Mouse (Mus musculus) limb, embryonic 12.5 days (tissue): ENCODE results near the gene Kcnj11. TPM values are rescaled to one million over a fixed set of nuclear protein-coding genes. Genes with fewer than 3 reads are reported as not detected.
A peak's percentile ranks its signal among the peaks of the same experiment; 100 is the strongest.

Source experiments
- ATAC-seq: fragments of 200-750 bp; cut with Nextera tagmentation; 2 replicates; pipeline ENCODE4 v1.8.0; 2017; ENCODE audit warnings: low read depth, moderate TSS enrichment; ENCODE audit not compliant: insufficient number of reproducible peaks, insufficient read depth, low FRiP score, low TSS enrichment
- H3K27ac ChIP-seq: fragments of 300-500 bp; sonication (generic); 2 replicates; pipeline ENCODE4 v1.5.1; 2016; ENCODE audit warnings: mild to moderate bottlenecking, moderate library complexity
- H3K27me3 ChIP-seq: fragments of 300-500 bp; sonication (generic); 2 replicates; pipeline ENCODE4 v1.6.1; 2016; ENCODE audit warnings: mild to moderate bottlenecking, moderate library complexity
- H3K36me3 ChIP-seq: fragments of 300-500 bp; sonication (generic); 2 replicates; pipeline ENCODE4 v1.6.1; 2016; ENCODE audit warnings: mild to moderate bottlenecking, moderate library complexity
- H3K4me1 ChIP-seq: fragments of 300-500 bp; sonication (generic); replicated peaks from 2 replicates; pipeline ENCODE4 v1.6.1; 2016
- H3K4me2 ChIP-seq: fragments of 300-500 bp; sonication (generic); 2 replicates; pipeline ENCODE4 v1.6.1; 2016; ENCODE audit warnings: mild to moderate bottlenecking, moderate library complexity
- H3K4me3 ChIP-seq: fragments of 300-500 bp; sonication (generic); replicated peaks from 2 replicates; pipeline ENCODE4 v1.5.1; 2016; ENCODE audit warnings: mild to moderate bottlenecking
- H3K9ac ChIP-seq: fragments of 300-500 bp; sonication (generic); replicated peaks from 2 replicates; pipeline ENCODE4 v1.6.1; 2016; ENCODE audit warnings: mild to moderate bottlenecking, moderate library complexity
- H3K9me3 ChIP-seq: fragments of 300-500 bp; sonication (generic); 2 replicates; pipeline ENCODE4 v1.6.1; 2016; ENCODE audit warnings: mild to moderate bottlenecking, moderate library complexity
- WGBS: fragments of 180-500 bp; shearing (Covaris S2); methylation state at CpG from one replicate; pipeline ENCODE4 v1.1.7; 2016; 5-methylcytosine and 5-hydroxymethylcytosine counted together
- polyA plus RNA-seq: library from polyadenylated mRNA; unstranded; fragments of >200 nt; fragmentation: Nextera tagmentation; extraction: Ambion mirVana; gene quantifications from 2 replicates; pipeline ENCODE4 v1.2.1, GENCODE M21; 2016

Kcnj11 gene
- polyA plus RNA-seq, 1 experiment from 2014 or later, result 0.30 TPM

DNA sequence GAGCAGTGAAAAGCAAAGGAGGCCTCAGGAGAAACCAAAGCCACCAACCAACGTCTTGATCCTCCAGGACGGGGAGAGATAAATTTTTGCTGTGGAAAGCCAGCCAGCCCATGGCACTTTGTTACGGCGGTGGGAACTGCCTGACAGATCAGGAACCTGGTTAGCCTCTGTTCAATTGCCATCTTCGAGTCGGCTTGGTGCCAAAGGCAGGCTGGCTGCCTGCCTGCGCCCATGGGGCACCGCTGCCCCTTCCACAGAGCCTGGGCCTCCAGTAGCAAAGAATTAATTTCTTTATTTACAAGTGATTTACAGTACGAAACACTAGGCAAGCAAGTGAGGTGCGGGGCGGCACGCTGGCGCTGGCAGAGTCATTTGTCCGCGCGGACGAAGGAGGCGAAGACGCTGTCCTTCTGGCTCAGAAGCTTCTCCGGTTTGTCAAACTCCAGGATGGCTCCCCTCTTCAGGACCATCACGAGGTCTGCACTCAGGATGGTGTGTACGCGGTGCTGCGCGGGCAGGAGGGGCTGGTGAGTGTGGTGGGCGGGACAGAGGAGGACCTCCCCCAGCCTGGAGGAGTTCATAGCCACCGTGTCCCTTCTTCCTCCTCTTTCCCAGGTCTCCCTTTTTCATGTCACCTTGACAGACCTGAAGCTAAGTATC is 3.8 kb upstream of the Kcnj11 start:
- ATAC-seq, result no peak
- no peak overlapping the region for H3K4me3 ChIP-seq
- H3K9ac ChIP-seq, result 0 out of 2 replicates have a peak overlapping the region, but pooled peaks have one; percentile 12
- no peak overlapping the region for H3K27ac ChIP-seq
- no peaks in the 10 kb centered on the region for H3K36me3 ChIP-seq
- H3K4me1 ChIP-seq, result no peaks in the 10 kb centered on the region
- H3K9me3 ChIP-seq, result no peaks in the 10 kb centered on the region
- H3K4me2 ChIP-seq, result no peak overlapping the region
- H3K27me3 ChIP-seq, result peaks cover 13% of the 10 kb centered on the region
- 85% methylated on average over 27 of the region's 27 CpGs for WGBS

DNA sequence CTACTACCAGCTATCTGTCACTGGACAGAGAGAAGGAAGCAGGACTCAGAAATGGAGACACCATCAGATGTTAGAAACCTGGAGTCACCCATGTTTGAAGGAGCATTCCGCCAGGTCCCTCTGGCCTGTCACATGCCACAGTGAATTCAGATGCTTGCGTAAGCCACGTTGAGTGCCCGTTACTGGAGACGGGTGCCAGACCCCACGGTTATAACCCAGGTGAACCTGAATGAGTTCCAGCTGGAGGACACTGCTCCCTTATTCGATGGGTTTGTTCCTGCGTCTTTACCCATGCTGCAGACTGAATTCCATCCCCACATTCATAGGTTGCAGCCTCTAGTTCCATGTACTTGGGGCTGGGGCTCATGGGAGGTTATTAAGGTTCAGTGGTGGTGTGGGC is 3.2 kb upstream of the Kcnj11 start:
- no peaks in the 10 kb centered on the region for H3K4me1 ChIP-seq
- H3K9ac ChIP-seq, result no peak overlapping the region
- ATAC-seq, result no peak
- peaks cover 19% of the 10 kb centered on the region for H3K27me3 ChIP-seq
- no peaks in the 10 kb centered on the region for H3K36me3 ChIP-seq
- no peak overlapping the region for H3K27ac ChIP-seq
- H3K9me3 ChIP-seq, result no peaks in the 10 kb centered on the region
- H3K4me3 ChIP-seq, result no peak overlapping the region
- no peak overlapping the region for H3K4me2 ChIP-seq
- 67% methylated on average over 8 of the region's 8 CpGs for WGBS

DNA sequence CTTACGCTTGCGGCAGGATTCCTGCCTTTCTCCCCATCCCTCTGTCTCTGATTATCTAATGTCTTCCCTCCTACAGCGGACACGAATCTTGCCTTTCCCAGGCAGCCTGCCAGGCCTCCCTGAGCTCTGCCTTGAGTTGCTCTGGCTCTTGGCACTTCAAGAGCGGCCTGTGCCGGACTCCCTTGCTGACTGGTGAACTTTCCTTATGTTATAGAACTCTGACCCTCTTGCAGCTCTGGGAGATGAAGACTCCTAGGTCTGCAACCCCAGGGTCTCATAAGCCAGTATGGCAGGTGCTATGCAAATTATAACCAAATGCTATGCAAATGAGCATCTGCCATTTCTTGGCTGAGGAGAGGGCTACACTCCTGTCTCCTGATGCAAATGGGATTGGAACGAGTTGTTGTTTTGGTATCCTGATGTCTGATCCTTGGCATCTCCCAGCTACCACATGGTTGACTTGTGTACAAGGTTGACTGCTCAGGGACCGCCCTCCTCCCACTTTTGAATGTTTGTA is 2.6 kb upstream of the Kcnj11 start:
- no peak for ATAC-seq
- Histone ChIP-seq H3K4me2 (no peak overlapping the region), H3K9ac (no peak overlapping the region), H3K4me1 (no peaks in the 10 kb centered on the region), H3K27ac (no peak overlapping the region), H3K27me3 (peaks cover 19% of the 10 kb centered on the region), H3K36me3 (no peaks in the 10 kb centered on the region), H3K4me3 (no peak overlapping the region), H3K9me3 (no peaks in the 10 kb centered on the region)
- 84% methylated on average over 8 of the region's 8 CpGs for WGBS

DNA sequence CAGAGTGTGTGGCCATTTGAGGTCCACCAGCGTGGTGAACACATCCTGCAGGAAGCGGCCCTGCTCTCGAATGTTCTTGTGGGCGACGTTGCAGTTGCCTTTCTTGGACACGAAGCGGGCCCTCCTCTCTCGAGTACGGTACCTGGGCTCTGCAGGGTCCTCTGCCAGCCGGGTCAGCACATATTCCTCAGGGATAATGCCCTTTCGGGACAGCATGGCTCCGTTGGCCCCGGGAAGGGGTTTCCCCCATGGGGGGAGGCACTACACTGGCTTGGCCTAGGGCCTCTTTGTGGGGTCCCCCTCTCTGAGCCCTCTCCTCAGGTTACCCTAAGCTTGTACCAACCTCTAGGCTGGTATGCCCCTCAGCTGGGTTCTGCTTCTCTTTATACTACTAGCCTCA is 882 bp downstream of the Kcnj11 start:
- no peak overlapping the region for H3K9ac ChIP-seq
- peaks cover 44% of the 10 kb centered on the region for H3K27me3 ChIP-seq
- no peak overlapping the region; the same call in 1 of the 2 replicates for H3K4me3 ChIP-seq
- 0 out of 2 replicates have a peak overlapping the region, but pooled peaks have one; percentile 89 for H3K4me2 ChIP-seq
- H3K27ac ChIP-seq, result no peak overlapping the region
- H3K4me1 ChIP-seq, result no peaks in the 10 kb centered on the region
- no peak for ATAC-seq
- H3K9me3 ChIP-seq, result no peaks in the 10 kb centered on the region
- no peaks in the 10 kb centered on the region for H3K36me3 ChIP-seq
- WGBS, result 82% methylated on average over 13 of the region's 13 CpGs

DNA sequence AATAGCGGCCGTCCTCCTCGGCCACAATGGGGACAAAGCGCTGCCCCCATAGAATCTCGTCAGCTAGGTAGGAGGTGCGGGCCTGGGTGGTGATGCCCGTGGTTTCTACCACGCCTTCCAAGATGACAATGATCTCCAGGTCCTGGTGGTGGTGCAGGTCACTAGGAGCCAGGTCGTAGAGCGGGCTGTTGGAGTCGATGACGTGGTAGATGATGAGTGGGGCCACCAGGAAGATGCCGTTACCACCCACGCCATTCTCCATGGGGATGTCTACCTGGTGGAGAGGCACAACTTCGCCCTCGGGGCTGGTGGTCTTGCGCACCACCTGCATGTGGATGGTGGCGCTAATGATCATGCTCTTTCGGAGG is 1.7 kb downstream of the Kcnj11 start:
- H3K9ac ChIP-seq, result no peak overlapping the region
- H3K4me1 ChIP-seq, result no peaks in the 10 kb centered on the region
- no peaks in the 10 kb centered on the region for H3K9me3 ChIP-seq
- 94% methylated on average over 19 of the region's 19 CpGs for WGBS
- H3K4me2 ChIP-seq, result no peak overlapping the region
- no peak overlapping the region for H3K4me3 ChIP-seq
- no peak overlapping the region for H3K27ac ChIP-seq
- ATAC-seq, result no peak
- no peaks in the 10 kb centered on the region for H3K36me3 ChIP-seq
- peaks cover 52% of the 10 kb centered on the region for H3K27me3 ChIP-seq

DNA sequence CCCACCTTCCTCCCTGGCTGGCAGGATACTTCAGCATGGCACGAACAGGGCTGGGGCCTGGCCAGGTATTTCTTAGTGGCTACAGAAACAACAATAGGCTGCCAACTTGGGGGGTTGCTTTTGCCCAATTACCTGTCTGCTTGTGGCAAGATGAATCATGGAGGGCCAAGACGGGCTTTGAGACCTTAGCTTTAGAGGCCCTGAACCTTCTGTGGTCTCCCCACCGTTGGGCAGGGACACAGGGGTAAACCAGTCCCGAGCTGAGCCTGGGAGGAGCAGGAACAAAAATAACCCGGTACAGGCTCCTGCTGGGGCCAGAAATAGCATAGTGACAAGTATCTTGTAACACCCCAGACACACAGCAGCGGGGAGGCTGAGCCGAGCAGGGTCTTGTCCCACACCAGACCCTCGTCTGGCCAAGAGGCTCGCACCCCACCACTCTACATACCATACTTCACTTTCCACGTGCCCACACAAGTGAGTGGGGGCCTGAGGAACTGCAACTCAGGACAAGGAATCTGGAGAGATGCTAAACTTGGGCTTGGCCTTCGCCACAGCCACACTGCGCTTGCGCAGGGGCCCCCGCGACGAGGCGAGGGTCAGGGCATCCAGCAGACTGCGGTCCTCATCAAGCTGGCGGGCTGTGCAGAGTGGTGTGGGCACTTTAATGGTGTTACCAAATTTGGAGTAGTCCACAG is 2.2 kb downstream of the Kcnj11 start:
- Histone ChIP-seq H3K27ac (no peak overlapping the region), H3K9ac (no peak overlapping the region), H3K4me1 (no peaks in the 10 kb centered on the region), H3K27me3 (peaks cover 57% of the 10 kb centered on the region), H3K36me3 (no peaks in the 10 kb centered on the region), H3K4me3 (no peak overlapping the region), H3K4me2 (no peak overlapping the region), H3K9me3 (no peaks in the 10 kb centered on the region)
- 83% methylated on average over 19 of the region's 19 CpGs for WGBS
- no peak for ATAC-seq

DNA sequence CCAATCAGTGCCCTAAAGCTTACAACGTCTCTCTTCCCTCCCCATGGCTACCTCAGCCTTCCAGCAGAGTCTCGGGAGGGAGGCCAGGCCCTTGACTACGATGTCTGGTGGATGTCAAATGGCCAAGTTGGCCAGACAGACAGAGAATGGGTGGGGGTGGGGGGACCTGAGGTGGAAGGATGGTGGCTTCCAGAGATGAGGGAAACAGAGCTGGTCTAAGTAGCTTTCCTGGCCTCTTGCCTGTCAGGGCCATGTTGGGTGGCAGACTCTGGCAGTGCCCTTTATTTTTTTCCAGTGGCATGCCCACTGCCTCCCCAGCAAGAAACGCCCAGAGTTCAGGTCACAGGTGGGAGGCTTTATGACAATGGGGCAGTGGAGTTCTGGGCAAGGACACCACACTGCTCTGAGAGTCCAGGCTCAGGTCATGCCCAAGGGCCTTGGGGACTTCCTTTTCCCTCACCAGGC is 3.2 kb downstream of the Kcnj11 start:
- 54% methylated on average over 4 of the region's 4 CpGs for WGBS
- ATAC-seq, result no peak

DNA sequence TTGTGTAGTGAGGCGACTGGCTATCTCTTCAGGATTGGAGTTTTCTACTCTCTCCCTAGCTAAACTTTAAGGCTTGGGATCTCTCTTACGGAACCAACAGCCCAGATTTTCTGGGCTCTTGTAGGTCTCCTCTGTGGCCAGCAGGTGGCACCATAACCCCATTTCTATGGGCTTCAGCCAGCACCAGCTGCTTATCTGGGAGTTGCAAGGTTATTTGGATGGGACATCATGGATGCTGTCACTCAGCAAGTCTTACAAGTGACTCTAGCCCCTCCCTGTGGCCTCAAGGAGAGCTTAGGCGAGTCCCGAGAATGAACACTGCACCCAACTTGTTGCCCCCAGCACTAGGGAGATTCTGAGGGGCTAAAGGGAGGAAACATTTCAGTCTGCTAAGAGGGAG is 4.4 kb downstream of the Kcnj11 start:
- Histone ChIP-seq H3K4me2 (no peak overlapping the region), H3K4me3 (no peak overlapping the region), H3K36me3 (no peaks in the 10 kb centered on the region), H3K9ac (no peak overlapping the region), H3K27me3 (peaks cover 63% of the 10 kb centered on the region), H3K9me3 (no peaks in the 10 kb centered on the region), H3K4me1 (no peaks in the 10 kb centered on the region), H3K27ac (no peak overlapping the region)
- WGBS, result 6% methylated on average over 4 of the region's 4 CpGs
- no peak for ATAC-seq

More for the DNA sequence above, 3.2 kb downstream of the Kcnj11 start:
- Histone ChIP-seq H3K9ac (no peak overlapping the region), H3K27me3 (peaks cover 63% of the 10 kb centered on the region), H3K9me3 (no peaks in the 10 kb centered on the region), H3K36me3 (no peaks in the 10 kb centered on the region), H3K4me1 (no peaks in the 10 kb centered on the region), H3K4me3 (no peak overlapping the region), H3K4me2 (no peak overlapping the region), H3K27ac (no peak overlapping the region)

DNA sequence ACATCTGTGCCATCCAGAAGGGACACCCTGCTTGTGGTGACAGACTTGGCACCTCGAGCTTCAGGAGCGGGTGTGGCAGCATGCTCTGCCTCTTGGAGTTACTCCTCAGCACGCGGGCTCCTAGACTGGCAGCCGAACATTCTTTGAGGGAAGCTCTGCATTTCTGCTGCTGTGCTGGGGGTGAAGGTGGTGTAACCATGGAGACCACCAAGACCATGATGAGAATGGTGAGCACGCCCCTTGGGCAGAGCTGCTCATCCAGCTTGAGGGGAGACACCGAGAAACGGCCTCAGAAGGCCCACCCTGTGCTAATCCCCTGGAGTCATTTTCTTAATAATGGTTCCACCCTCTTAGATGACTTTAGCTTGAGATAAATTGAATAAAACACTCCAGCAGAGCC is 7.8 kb downstream of the Kcnj11 start:
- Histone ChIP-seq H3K27ac (no peak overlapping the region), H3K9ac (no peak overlapping the region), H3K4me1 (no peaks in the 10 kb centered on the region), H3K27me3 (peaks cover 42% of the 10 kb centered on the region), H3K4me2 (no peak overlapping the region), H3K4me3 (no peak overlapping the region), H3K36me3 (no peaks in the 10 kb centered on the region), H3K9me3 (peaks cover 10% of the 10 kb centered on the region; the same call in 1 of the 2 replicates)
- 52% methylated on average over 8 of the region's 8 CpGs for WGBS
- no peak for ATAC-seq

DNA sequence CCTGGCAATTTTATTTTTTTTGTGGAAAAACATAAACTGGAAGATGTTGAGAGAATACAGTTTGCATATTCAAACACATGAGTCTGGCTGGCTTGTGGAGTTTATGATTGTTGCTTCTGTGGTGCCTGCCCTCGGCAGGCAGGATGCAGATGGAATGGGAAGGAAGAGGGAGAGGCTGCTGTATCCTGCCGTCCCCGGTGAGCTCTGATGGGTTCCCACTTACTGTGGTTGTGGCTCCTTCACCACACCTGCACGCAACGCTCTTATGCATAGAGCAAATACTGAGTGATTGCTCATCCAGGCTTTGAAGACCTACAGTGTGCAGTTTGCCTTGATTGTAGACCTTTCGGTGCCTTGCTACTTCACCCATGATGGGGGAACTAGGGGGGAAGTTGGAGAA is 12.3 kb downstream of the Kcnj11 start:
- Histone ChIP-seq H3K4me3 (no peak overlapping the region), H3K27ac (no peak overlapping the region), H3K9ac (no peak overlapping the region), H3K4me1 (no peaks in the 10 kb centered on the region), H3K9me3 (peaks cover 10% of the 10 kb centered on the region; the same call in 1 of the 2 replicates), H3K27me3 (peaks cover 6% of the 10 kb centered on the region; the same call in 1 of the 2 replicates), H3K36me3 (peaks cover 16% of the 10 kb centered on the region), H3K4me2 (no peak overlapping the region)
- ATAC-seq, result no peak
- 93% methylated on average over 6 of the region's 6 CpGs for WGBS

DNA sequence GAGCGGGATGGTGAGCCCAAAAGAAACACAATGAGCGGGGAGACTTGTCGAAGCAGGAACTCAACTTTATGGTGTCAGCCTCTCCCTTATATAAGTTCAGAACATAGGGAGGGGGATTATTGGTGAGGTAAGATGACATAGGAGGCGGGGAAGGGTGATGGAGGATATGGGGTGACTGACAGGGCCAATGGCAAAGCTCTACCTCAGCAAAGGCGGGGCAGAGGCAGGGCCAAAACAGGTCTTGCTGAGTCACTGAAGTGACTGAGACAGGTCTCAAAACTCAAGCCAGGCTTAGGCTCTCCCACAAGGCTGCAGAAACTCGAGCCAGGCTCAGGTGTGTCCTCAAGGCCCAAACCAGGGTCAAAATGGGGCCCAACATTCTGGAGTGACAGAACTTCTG is 14.2 kb downstream of the Kcnj11 start:
- ATAC-seq, result no peak
- WGBS, result 82% methylated on average over 6 of the region's 6 CpGs
- H3K4me1 ChIP-seq, result no peaks in the 10 kb centered on the region
- no peaks in the 10 kb centered on the region for H3K27me3 ChIP-seq
- H3K36me3 ChIP-seq, result peaks cover 35% of the 10 kb centered on the region
- no peak overlapping the region for H3K9ac ChIP-seq
- H3K9me3 ChIP-seq, result peaks cover 10% of the 10 kb centered on the region; the same call in 1 of the 2 replicates
- H3K27ac ChIP-seq, result no peak overlapping the region
- H3K4me3 ChIP-seq, result no peak overlapping the region
- H3K4me2 ChIP-seq, result no peak overlapping the region
